Mouse (Mus musculus): ENCODE measurements around the gene Unc93a. TPM values are rescaled to one million over a fixed set of nuclear protein-coding genes. Genes with fewer than 3 reads are reported as not detected.
A peak's percentile ranks its signal among the peaks of the same experiment; 100 is the strongest.
"Not testable (repeated sequence)": the region's sequence is repeated elsewhere in the genome, so short reads cannot be mapped to it uniquely, and the experiment has no call there.

Gene Unc93a
- not detected in 2 replicates for polyA plus RNA-seq (2014; fragmentation: Nextera tagmentation; extraction: Ambion mirVana)

DNA sequence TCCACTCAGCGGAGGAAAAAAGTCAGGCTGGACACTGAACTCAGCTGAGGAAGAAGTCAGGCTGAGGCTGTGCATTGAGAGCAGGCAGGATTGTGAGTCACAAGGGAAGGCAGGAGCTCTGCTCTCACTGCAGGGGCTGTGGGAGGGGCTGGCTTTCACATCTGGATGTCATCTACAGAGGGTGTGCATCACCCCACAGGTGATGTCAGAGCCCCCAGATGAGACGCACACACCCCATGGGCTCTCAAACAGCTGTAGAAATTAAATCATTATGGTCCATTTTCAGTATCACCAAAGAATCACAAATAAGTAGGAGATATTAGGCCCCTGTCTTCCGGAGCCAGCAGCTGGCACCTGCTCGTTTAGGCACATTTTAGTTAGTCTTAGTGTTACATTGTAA lies at the start of gene Unc93a:
TSS of gene Unc93a (minus strand) at position 101 of the 400 bp plus-strand sequence.
- H3K4me2 ChIP-seq (ENCODE audit: low read depth); DNase-seq (ENCODE audit: low spot score); H3K36me3 ChIP-seq (ENCODE audit: control insufficient read depth, insufficient read depth, low read length); H3K9me3 ChIP-seq (ENCODE audit: control insufficient read depth, low read length); H3K4me1 ChIP-seq (ENCODE audit: control insufficient read depth, insufficient read depth, low read length); H3K27me3 ChIP-seq (ENCODE audit: control insufficient read depth, insufficient read depth, low read length); H3K9ac ChIP-seq (ENCODE audit: low read length); H3K27ac ChIP-seq (ENCODE audit: low read depth, low read length); ATAC-seq (ENCODE audit: insufficient read depth, low FRiP score, low TSS enrichment); H3K4me3 ChIP-seq (ENCODE audit: low read depth, low read length): not testable (repeated sequence)
- 82% methylated on average over 3 of the region's 4 CpGs for WGBS

GRCm38 (mm10) chr17:13180491-13180890 lies 48.9 kb upstream of the Unc93a start:
- not testable (repeated sequence) for H3K27me3 ChIP-seq (ENCODE audit: control insufficient read depth, insufficient read depth, low read length); H3K4me1 ChIP-seq (ENCODE audit: control insufficient read depth, insufficient read depth, low read length); DNase-seq (ENCODE audit: low spot score); H3K27ac ChIP-seq (ENCODE audit: low read depth, low read length); ATAC-seq (ENCODE audit: insufficient read depth, low FRiP score, low TSS enrichment); H3K9ac ChIP-seq (ENCODE audit: low read length); H3K4me3 ChIP-seq (ENCODE audit: low read depth, low read length); H3K4me2 ChIP-seq (ENCODE audit: low read depth); H3K36me3 ChIP-seq (ENCODE audit: control insufficient read depth, insufficient read depth, low read length)
- WGBS = 86% methylated on average over 5 of the region's 5 CpGs
- peaks cover 22% of the 10 kb centered on the region for H3K9me3 ChIP-seq (ENCODE audit: control insufficient read depth, low read length)

DNA sequence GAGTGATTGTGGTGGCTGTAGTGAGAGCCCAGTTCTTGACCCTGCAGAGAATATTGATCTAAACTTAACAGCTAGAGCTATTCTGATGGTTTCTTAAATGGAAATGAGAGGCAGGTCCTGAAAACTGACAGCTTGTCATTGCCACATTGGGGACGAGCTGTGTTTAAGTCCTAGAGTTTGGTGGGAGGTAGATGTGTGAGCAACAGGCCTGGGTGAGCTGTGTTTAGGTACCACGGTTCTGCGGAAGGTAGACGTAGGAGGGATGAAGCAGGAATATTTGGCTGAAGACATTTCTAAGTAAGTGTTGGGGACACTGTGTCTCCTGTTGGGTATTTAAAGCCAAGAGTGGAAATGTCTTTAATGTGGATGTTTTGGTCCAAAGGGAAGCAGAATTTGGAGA lies 47.4 kb upstream of the Unc93a start:
- not testable (repeated sequence) for H3K27ac ChIP-seq (ENCODE audit: low read depth, low read length); H3K4me3 ChIP-seq (ENCODE audit: low read depth, low read length); ATAC-seq (ENCODE audit: insufficient read depth, low FRiP score, low TSS enrichment); H3K36me3 ChIP-seq (ENCODE audit: control insufficient read depth, insufficient read depth, low read length); H3K4me1 ChIP-seq (ENCODE audit: control insufficient read depth, insufficient read depth, low read length); H3K4me2 ChIP-seq (ENCODE audit: low read depth); H3K9ac ChIP-seq (ENCODE audit: low read length); DNase-seq (ENCODE audit: low spot score); H3K27me3 ChIP-seq (ENCODE audit: control insufficient read depth, insufficient read depth, low read length)
- H3K9me3 ChIP-seq (ENCODE audit: control insufficient read depth, low read length) = peaks cover 20% of the 10 kb centered on the region
- WGBS = 90% methylated on average over 4 of the region's 4 CpGs

GRCm38 (mm10) chr17:13177796-13178195 lies 46.2 kb upstream of the Unc93a start:
- H3K4me1 ChIP-seq (ENCODE audit: control insufficient read depth, insufficient read depth, low read length); H3K27ac ChIP-seq (ENCODE audit: low read depth, low read length); DNase-seq (ENCODE audit: low spot score); H3K27me3 ChIP-seq (ENCODE audit: control insufficient read depth, insufficient read depth, low read length); H3K9ac ChIP-seq (ENCODE audit: low read length); H3K4me2 ChIP-seq (ENCODE audit: low read depth); H3K36me3 ChIP-seq (ENCODE audit: control insufficient read depth, insufficient read depth, low read length); H3K4me3 ChIP-seq (ENCODE audit: low read depth, low read length): not testable (repeated sequence)
- ATAC-seq (ENCODE audit: insufficient read depth, low FRiP score, low TSS enrichment) = peak; percentile 33; the same call in 1 of the 2 replicates
- peaks cover 16% of the 10 kb centered on the region for H3K9me3 ChIP-seq (ENCODE audit: control insufficient read depth, low read length)
- WGBS = 61% methylated on average over 1 of the region's 1 CpGs

DNA sequence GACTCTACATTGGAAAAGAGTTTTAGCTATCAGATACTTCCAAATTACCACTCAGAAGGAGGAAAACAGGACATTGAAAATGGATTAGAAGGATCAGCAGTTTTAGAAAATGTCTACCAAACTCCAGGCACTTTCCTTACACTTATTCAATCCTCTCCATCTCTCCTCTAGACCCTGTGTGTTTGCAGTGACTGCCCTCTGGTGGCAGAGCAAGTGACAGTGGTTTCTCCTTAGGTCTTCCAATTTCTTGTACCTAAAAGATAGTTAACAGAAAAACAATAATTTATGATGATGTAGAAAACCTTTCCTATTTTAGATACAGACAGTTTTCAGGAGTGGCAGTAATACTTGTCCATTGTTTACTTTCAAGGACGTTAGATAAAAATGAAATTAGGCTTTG lies 44.0 kb upstream of the Unc93a start:
- not testable (repeated sequence) for H3K9me3 ChIP-seq (ENCODE audit: control insufficient read depth, low read length); H3K4me1 ChIP-seq (ENCODE audit: control insufficient read depth, insufficient read depth, low read length); H3K27ac ChIP-seq (ENCODE audit: low read depth, low read length); H3K27me3 ChIP-seq (ENCODE audit: control insufficient read depth, insufficient read depth, low read length); H3K4me3 ChIP-seq (ENCODE audit: low read depth, low read length); ATAC-seq (ENCODE audit: insufficient read depth, low FRiP score, low TSS enrichment); DNase-seq (ENCODE audit: low spot score); H3K4me2 ChIP-seq (ENCODE audit: low read depth); H3K36me3 ChIP-seq (ENCODE audit: control insufficient read depth, insufficient read depth, low read length); H3K9ac ChIP-seq (ENCODE audit: low read length)
- WGBS = no CpG with 5 or more reads among the region's 1 CpGs

DNA sequence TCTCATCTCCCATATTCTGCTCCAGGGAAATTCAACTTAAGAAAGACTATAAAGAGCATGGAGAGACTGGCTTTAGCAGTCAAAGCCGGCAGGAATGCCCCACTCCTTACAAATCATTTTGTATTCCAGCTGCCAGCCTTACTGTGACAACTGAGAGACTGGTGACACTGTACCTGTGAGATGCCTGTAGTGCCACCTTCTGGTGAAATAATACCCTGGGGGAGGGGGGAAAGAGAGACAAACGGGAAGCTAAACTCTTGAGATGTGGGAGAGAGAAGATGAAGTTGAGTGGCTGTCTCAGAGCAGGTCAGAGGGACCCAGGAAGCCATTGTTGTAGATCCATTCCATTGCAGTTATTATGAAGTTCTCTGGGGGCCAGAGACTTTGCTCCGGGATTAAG lies 42.4 kb upstream of the Unc93a start:
- not testable (repeated sequence) for H3K27ac ChIP-seq (ENCODE audit: low read depth, low read length); H3K36me3 ChIP-seq (ENCODE audit: control insufficient read depth, insufficient read depth, low read length); H3K4me1 ChIP-seq (ENCODE audit: control insufficient read depth, insufficient read depth, low read length); H3K27me3 ChIP-seq (ENCODE audit: control insufficient read depth, insufficient read depth, low read length); ATAC-seq (ENCODE audit: insufficient read depth, low FRiP score, low TSS enrichment); H3K9ac ChIP-seq (ENCODE audit: low read length); H3K9me3 ChIP-seq (ENCODE audit: control insufficient read depth, low read length); H3K4me3 ChIP-seq (ENCODE audit: low read depth, low read length); H3K4me2 ChIP-seq (ENCODE audit: low read depth); DNase-seq (ENCODE audit: low spot score)
- WGBS = 56% methylated on average over 1 of the region's 3 CpGs

- H3K9me3 ChIP-seq (ENCODE audit: control insufficient read depth, low read length); H3K4me2 ChIP-seq (ENCODE audit: low read depth); H3K4me3 ChIP-seq (ENCODE audit: low read depth, low read length); H3K27me3 ChIP-seq (ENCODE audit: control insufficient read depth, insufficient read depth, low read length); ATAC-seq (ENCODE audit: insufficient read depth, low FRiP score, low TSS enrichment); DNase-seq (ENCODE audit: low spot score); H3K4me1 ChIP-seq (ENCODE audit: control insufficient read depth, insufficient read depth, low read length); H3K27ac ChIP-seq (ENCODE audit: low read depth, low read length); H3K9ac ChIP-seq (ENCODE audit: low read length); H3K36me3 ChIP-seq (ENCODE audit: control insufficient read depth, insufficient read depth, low read length): not testable (repeated sequence)
- WGBS = 83% methylated on average over 6 of the region's 6 CpGs
These were observed 42.0 kb upstream of the Unc93a start for GRCm38 (mm10) chr17:13173578-13173977.

GRCm38 (mm10) chr17:13146128-13146527 lies 14.5 kb upstream of the Unc93a start:
- H3K4me3 ChIP-seq (ENCODE audit: low read depth, low read length); H3K4me2 ChIP-seq (ENCODE audit: low read depth); H3K36me3 ChIP-seq (ENCODE audit: control insufficient read depth, insufficient read depth, low read length); DNase-seq (ENCODE audit: low spot score); H3K4me1 ChIP-seq (ENCODE audit: control insufficient read depth, insufficient read depth, low read length); H3K9me3 ChIP-seq (ENCODE audit: control insufficient read depth, low read length); H3K9ac ChIP-seq (ENCODE audit: low read length); H3K27me3 ChIP-seq (ENCODE audit: control insufficient read depth, insufficient read depth, low read length); H3K27ac ChIP-seq (ENCODE audit: low read depth, low read length); ATAC-seq (ENCODE audit: insufficient read depth, low FRiP score, low TSS enrichment): not testable (repeated sequence)
- 89% methylated on average over 7 of the region's 7 CpGs for WGBS

DNA sequence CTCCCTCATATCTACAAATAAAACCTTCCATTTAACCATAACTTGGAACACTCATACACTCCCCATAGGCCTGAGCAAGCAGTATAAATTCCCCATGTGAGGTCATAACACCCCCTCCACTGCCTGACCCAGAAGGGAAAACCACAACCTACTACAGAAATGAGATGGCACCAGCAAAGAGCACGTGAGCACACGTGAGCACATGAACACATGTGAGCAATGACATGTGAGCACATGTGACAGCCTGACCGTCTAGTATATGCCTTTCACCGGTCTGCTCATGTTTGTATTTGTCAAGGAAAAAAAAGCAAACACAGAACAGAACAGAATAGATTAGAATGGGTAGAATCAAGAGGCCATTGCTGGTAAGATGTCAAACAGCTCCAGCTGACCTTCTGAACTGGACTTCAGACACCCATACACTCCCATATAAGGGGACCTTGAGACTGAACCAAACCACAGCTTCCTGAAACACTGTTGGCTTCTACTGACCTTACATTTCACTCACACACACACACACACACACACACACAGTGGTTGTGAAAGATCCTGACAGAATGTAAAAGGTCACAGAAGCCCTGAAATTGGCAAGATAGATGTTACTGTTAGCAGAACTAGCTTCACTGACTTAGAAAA lies 13.1 kb upstream of the Unc93a start:
- not testable (repeated sequence) for H3K27ac ChIP-seq (ENCODE audit: low read depth, low read length); H3K9ac ChIP-seq (ENCODE audit: low read length); H3K9me3 ChIP-seq (ENCODE audit: control insufficient read depth, low read length); H3K36me3 ChIP-seq (ENCODE audit: control insufficient read depth, insufficient read depth, low read length); H3K4me2 ChIP-seq (ENCODE audit: low read depth); DNase-seq (ENCODE audit: low spot score); H3K4me3 ChIP-seq (ENCODE audit: low read depth, low read length); H3K27me3 ChIP-seq (ENCODE audit: control insufficient read depth, insufficient read depth, low read length); H3K4me1 ChIP-seq (ENCODE audit: control insufficient read depth, insufficient read depth, low read length); ATAC-seq (ENCODE audit: insufficient read depth, low FRiP score, low TSS enrichment)
- WGBS = 85% methylated on average over 4 of the region's 4 CpGs
